Mouse (Mus musculus): ENCODE measurements around the gene Sf1.

DNA sequence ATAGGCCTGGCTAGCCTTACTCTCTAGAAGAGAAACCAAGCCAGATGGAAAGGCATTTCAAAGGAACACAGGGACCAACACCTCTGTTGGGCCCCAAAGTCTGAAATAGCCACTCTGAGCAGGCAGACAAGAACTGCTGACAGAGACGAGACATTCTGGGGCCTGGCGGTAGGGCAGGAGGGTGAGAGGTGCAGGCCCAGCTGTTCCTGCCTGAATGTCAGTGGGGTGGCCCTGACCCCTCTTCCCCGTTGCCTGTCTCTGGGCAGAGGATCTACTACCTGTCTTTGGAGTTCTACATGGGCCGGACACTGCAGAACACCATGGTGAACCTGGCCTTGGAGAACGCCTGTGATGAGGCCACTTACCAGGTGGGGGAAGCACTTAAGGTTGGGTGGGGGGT is 21.9 kb downstream of the Sf1 start:
- TF ChIP-seq POLR2A (IDR thresholded peaks at IDR 0.05; ENCODE audit: borderline replicate concordance, low read depth, low read length) (no peak), CTCF (IDR thresholded peaks at IDR 0.05; ENCODE audit: low read depth, low read length) (no peak)

Data from bone marrow macrophage, adult 2 months (primary cell).